21 mouse cellular contexts compared by ENCODE assay signal in genomic region chr6:124308935-124309334, GRCm38 (mm10). TPM values are rescaled to one million over a fixed set of nuclear protein-coding genes. Genes with fewer than 3 reads are reported as not detected.
A peak's percentile ranks its signal among the peaks of the same experiment; 100 is the strongest.
DNase-seq lines count a peak whose midpoint lies in the region; TF ChIP-seq lines count a peak whose summit lies in the region.
"Had no signal": no experiment of that assay in that cellular context is flagged by ENCODE, and none has a peak within 500 bp of the region (broad histone marks: within the 10 kb centered on the region; RNA-seq: fewer than 3 reads in every experiment).

No protein-coding gene starts in this region.

- H3K4me3 ChIP-seq in heart, adult 2 months = no peak overlapping the region
- H3K4me3 ChIP-seq: forebrain, embryonic 13.5 days; heart, embryonic 10.5 days; intestine, embryonic 15.5 days; limb, embryonic 13.5 days; liver, embryonic 15.5 days; midbrain, embryonic 10.5 days; myocyte; neural tube, embryonic 13.5 days had no signal

- intact Hi-C loops in heart, adult 2 months (cut with DNase I) = no loop called here
- intact Hi-C loops in heart, postnatal 36 days (cut with DNase I) = no loop called here
- intact Hi-C loops in left cerebral cortex, postnatal 10 days (cut with DNase I) = no loop called here

- no peaks in the 10 kb centered on the region for H3K27me3 ChIP-seq in heart, adult 2 months (ENCODE audit: control insufficient read depth, insufficient read depth, low read length)
- H3K27me3 ChIP-seq: forebrain, embryonic 13.5 days; intestine, embryonic 15.5 days; limb, embryonic 13.5 days; liver, embryonic 15.5 days; neural tube, embryonic 13.5 days had no signal

- H3K9ac ChIP-seq in heart, adult 2 months (ENCODE audit: low read depth, low read length) = no peak overlapping the region
- H3K9ac ChIP-seq: forebrain, embryonic 13.5 days; intestine, embryonic 15.5 days; limb, embryonic 13.5 days; liver, embryonic 15.5 days; neural tube, embryonic 13.5 days had no signal

- WGBS in heart, adult 2 months = 76% methylated on average over 8 of the region's 8 CpGs

- peak; percentile 8 for DNase-seq in cerebellum, adult 8-10 months
- no peak for DNase-seq in cerebellum, adult 11-12 months
- no peak for DNase-seq in heart, adult 2 months
- no peak for DNase-seq in heart, postnatal 36 days
- DNase-seq in Muller cell, postnatal 12 days (ENCODE audit: inconsistent ontology term) = peak; percentile 74
- peak; percentile 8 to 15 for DNase-seq in cerebellum, postnatal 14 days
- DNase-seq in left cerebral cortex, postnatal 10 days (ENCODE audit: extremely low spot score in 1 of 2, low spot score in 2 of 2) = no peak
- DNase-seq: adrenal gland, adult 8-10 months; kidney, adult 8-10 months; kidney, postnatal 10 days; retina, postnatal 1 day; thymus, postnatal 14 days had no signal

- TF ChIP-seq CTCF in heart, adult 2 months (IDR thresholded peaks at IDR 0.05) = no peak

- TF ChIP-seq POLR2A in heart, adult 2 months (IDR thresholded peaks at IDR 0.05; ENCODE audit: insufficient read depth, low read depth, low read length) = 0 out of 2 replicates have a peak, but pooled peaks have one; percentile 9

- H3K27ac ChIP-seq in heart, adult 2 months = no peak overlapping the region
- H3K27ac ChIP-seq: forebrain, embryonic 13.5 days; heart, embryonic 10.5 days; intestine, embryonic 15.5 days; limb, embryonic 13.5 days; liver, embryonic 15.5 days; macrophage; midbrain, embryonic 10.5 days; neural tube, embryonic 13.5 days had no signal

- no peaks in the 10 kb centered on the region for H3K36me3 ChIP-seq in heart, adult 2 months (ENCODE audit: control insufficient read depth, insufficient read depth, low read length)
- H3K36me3 ChIP-seq: heart, embryonic 10.5 days; intestine, embryonic 15.5 days; limb, embryonic 13.5 days; liver, embryonic 15.5 days; midbrain, embryonic 10.5 days; neural tube, embryonic 13.5 days had no signal

- H3K79me2 ChIP-seq in heart, adult 2 months (replicated peaks; ENCODE audit: control insufficient read depth, insufficient read depth, low read length) = no peaks in the 10 kb centered on the region

- TF ChIP-seq EP300 in heart, adult 2 months (IDR thresholded peaks at IDR 0.05; ENCODE audit: insufficient read depth, low read depth, low read length) = no peak

- H3K4me1 ChIP-seq in heart, adult 2 months (ENCODE audit: control insufficient read depth, insufficient read depth, low read length) = no peaks in the 10 kb centered on the region
- H3K4me1 ChIP-seq: forebrain, embryonic 13.5 days; heart, embryonic 10.5 days; intestine, embryonic 15.5 days; limb, embryonic 13.5 days; liver, embryonic 15.5 days; midbrain, embryonic 10.5 days; neural tube, embryonic 13.5 days had no signal

RNA-seq across cellular contexts. Expression of gene Cd163, which starts 4.5 kb away (rescaled TPM):
- total RNA-seq in heart, adult 2 months (2021) = 10 to 100 TPM; 15.7 to 16.3 TPM
- 2.7 and 4.3 TPM in 2 replicates for polyA plus RNA-seq in heart, adult 2 months (2012; rRNA removed)
- 10 to 100 TPM; 15.2 to 31.9 TPM for total RNA-seq in heart, postnatal 36 days (2021)
- total RNA-seq in left cerebral cortex, postnatal 10 days (2021) = 1 to 10 TPM; 1.9 to 3.8 TPM
- polyA plus RNA-seq: heart, embryonic 10.5 days; limb, embryonic 13.5 days; midbrain, embryonic 10.5 days had no signal

Comparison
In these comparisons a context has a peak if more than half of its experiments do, and no peak if none do; other contexts are left out.
1. DNase-seq: peak in cerebellum, adult 8-10 months (single experiment), Muller cell, postnatal 12 days (single experiment) and cerebellum, postnatal 14 days (2 of 2); none in cerebellum, adult 11-12 months (single experiment), heart, adult 2 months (0 of 2), heart, postnatal 36 days (0 of 2) and left cerebral cortex, postnatal 10 days (0 of 2).